Mouse (Mus musculus) neural tube, embryonic 11.5 days (tissue): Measurements from ENCODE around the gene Cd164l2. TPM values are rescaled to one million over a fixed set of nuclear protein-coding genes. Genes with fewer than 3 reads are reported as not detected.

ENCODE experiments used
- ATAC-seq: fragments of 200-750 bp; cut with Nextera tagmentation; 2 replicates; pipeline ENCODE4 v1.8.0; 2017; ENCODE audit warnings: moderate number of reproducible peaks, mild to moderate bottlenecking, moderate TSS enrichment, moderate library complexity; ENCODE audit not compliant: insufficient read depth, low FRiP score, low TSS enrichment
- DNase-seq: peaks from one replicate; pipeline ENCODE4 v3.0.0-alpha.2; 2015; ENCODE audit warnings: low spot score
- H3K27ac ChIP-seq: fragments of 300-500 bp; sonication (generic); 2 replicates; pipeline ENCODE4 v1.5.1; 2014; ENCODE audit warnings: low read depth, mild to moderate bottlenecking, low read length
- H3K27me3 ChIP-seq: fragments of 300-500 bp; sonication (generic); 2 replicates; pipeline ENCODE4 v1.6.1; 2014; ENCODE audit warnings: mild to moderate bottlenecking, low read length, mixed read lengths; ENCODE audit not compliant: control insufficient read depth, insufficient read depth
- H3K36me3 ChIP-seq: fragments of 300-500 bp; sonication (generic); 2 replicates; pipeline ENCODE4 v1.6.1; 2014; ENCODE audit warnings: mild to moderate bottlenecking, low read length, moderate library complexity, mixed read lengths; ENCODE audit not compliant: control insufficient read depth, insufficient read depth
- H3K4me1 ChIP-seq: fragments of 300-500 bp; sonication (generic); 2 replicates; pipeline ENCODE4 v1.6.1; 2014; ENCODE audit warnings: low read length, mixed read lengths; ENCODE audit not compliant: control insufficient read depth, insufficient read depth
- H3K4me2 ChIP-seq: fragments of 300-500 bp; sonication (generic); 2 replicates; pipeline ENCODE4 v1.6.1; 2014; ENCODE audit warnings: low read depth, mild to moderate bottlenecking, moderate library complexity
- H3K4me3 ChIP-seq: fragments of 300-500 bp; sonication (generic); 2 replicates; pipeline ENCODE4 v1.5.1; 2014; ENCODE audit warnings: low read depth, low read length
- H3K9ac ChIP-seq: fragments of 300-500 bp; sonication (generic); 2 replicates; pipeline ENCODE4 v1.6.1; 2014; ENCODE audit warnings: mild to moderate bottlenecking, low read length
- H3K9me3 ChIP-seq: fragments of 300-500 bp; sonication (generic); 2 replicates; pipeline ENCODE4 v1.6.1; 2016; ENCODE audit warnings: low read length; ENCODE audit not compliant: control insufficient read depth
- WGBS: fragments of 180-500 bp; shearing (Covaris S2); extraction: QIAGEN DNeasy Blood & Tissue Kit; methylation state at CpG from one replicate; pipeline ENCODE4 v1.1.7; 2014; 5-methylcytosine and 5-hydroxymethylcytosine counted together
- polyA plus RNA-seq: library from polyadenylated mRNA; unstranded; fragments of >200 nt; fragmentation: Nextera tagmentation; extraction: Ambion mirVana; gene quantifications from 2 replicates; pipeline ENCODE4 v1.2.1, GENCODE M21; 2014

Gene Cd164l2
- polyA plus RNA-seq, 1 experiment from 2014 or later: 0.32 TPM

GRCm38 (mm10) chr4:133247806-133248449 lies 36.0 kb downstream of the Cd164l2 start:
- H3K36me3 ChIP-seq: no peaks in the 10 kb centered on the region
- H3K4me2 ChIP-seq: no peak overlapping the region
- no peak overlapping the region for H3K27ac ChIP-seq
- H3K27me3 ChIP-seq: peaks cover 26% of the 10 kb centered on the region
- H3K4me3 ChIP-seq: no peak overlapping the region
- no peak overlapping the region for H3K9ac ChIP-seq
- 81% methylated on average over 13 of the region's 13 CpGs for WGBS
- H3K4me1 ChIP-seq: no peaks in the 10 kb centered on the region
- ATAC-seq (no peak), DNase-seq (no peak)
- H3K9me3 ChIP-seq: no peaks in the 10 kb centered on the region

DNA sequence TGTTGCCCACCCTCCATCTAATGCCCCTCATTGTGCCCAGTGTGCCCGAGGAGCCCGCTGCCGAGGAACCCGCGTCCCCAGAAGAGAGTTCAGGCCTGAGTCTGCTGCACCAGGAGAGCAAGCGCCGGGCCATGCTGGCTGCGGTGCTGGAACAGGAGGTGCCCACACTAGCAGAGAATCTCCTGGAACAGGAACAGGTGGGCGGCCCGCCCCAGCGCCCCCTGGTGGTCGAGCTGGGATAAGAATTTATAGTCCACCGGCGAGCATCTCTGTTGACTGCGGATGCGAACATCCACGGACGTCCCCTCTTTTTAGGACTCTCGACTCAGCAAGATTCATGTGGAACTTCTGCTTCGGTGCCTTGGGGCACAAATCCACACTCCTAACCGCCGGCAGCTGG lies 38.7 kb downstream of the Cd164l2 start:
- Histone ChIP-seq H3K36me3 (no peaks in the 10 kb centered on the region), H3K9me3 (no peaks in the 10 kb centered on the region), H3K9ac (peak overlapping the region; percentile 5; the same call in 1 of the 2 replicates), H3K4me1 (no peaks in the 10 kb centered on the region), H3K4me3 (peak overlapping the region; percentile 12), H3K27ac (no peak overlapping the region), H3K27me3 (peaks cover 28% of the 10 kb centered on the region), H3K4me2 (peak overlapping the region; percentile 44)
- DNase-seq: peak; percentile 78
- WGBS: 2% methylated on average over 22 of the region's 22 CpGs
- no peak for ATAC-seq

GRCm38 (mm10) chr4:133251214-133251613 lies 39.3 kb downstream of the Cd164l2 start:
- ATAC-seq: no peak
- no peaks in the 10 kb centered on the region for H3K4me1 ChIP-seq
- peaks cover 33% of the 10 kb centered on the region for H3K27me3 ChIP-seq
- H3K4me3 ChIP-seq: peak overlapping the region; percentile 12
- peak; percentile 44 for DNase-seq
- no peak overlapping the region for H3K27ac ChIP-seq
- WGBS: under 1% methylated on average over 31 of the region's 31 CpGs
- H3K9me3 ChIP-seq: no peaks in the 10 kb centered on the region
- peak overlapping the region; percentile 44 for H3K4me2 ChIP-seq
- H3K9ac ChIP-seq: no peak overlapping the region; the same call in 1 of the 2 replicates
- no peaks in the 10 kb centered on the region for H3K36me3 ChIP-seq

DNA sequence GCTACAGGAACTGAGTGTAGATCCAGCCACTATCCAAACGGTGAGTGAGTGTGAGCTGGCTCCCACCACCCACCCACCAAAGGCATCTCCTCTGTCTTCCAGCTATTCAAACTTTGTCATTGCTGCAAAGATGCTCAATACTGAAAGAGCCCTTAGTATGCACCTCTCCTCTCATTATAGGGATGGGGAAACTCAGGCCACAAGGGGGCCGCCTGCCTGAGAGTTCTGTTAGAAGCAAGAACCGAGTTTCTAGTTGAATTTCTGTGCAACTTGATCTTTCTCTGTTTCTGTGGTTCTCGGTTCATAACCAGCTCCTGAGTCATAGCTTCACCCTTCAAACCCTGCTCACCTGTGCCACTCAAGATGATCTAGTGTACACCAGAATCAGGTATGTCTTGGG lies 40.2 kb downstream of the Cd164l2 start:
- 47% methylated on average over 4 of the region's 4 CpGs for WGBS
- no peak for ATAC-seq
- Histone ChIP-seq H3K4me3 (no peak overlapping the region), H3K27me3 (peaks cover 32% of the 10 kb centered on the region), H3K9me3 (no peaks in the 10 kb centered on the region), H3K4me2 (no peak overlapping the region), H3K9ac (no peak overlapping the region), H3K36me3 (no peaks in the 10 kb centered on the region), H3K27ac (no peak overlapping the region), H3K4me1 (no peaks in the 10 kb centered on the region)
- DNase-seq: no peak

DNA sequence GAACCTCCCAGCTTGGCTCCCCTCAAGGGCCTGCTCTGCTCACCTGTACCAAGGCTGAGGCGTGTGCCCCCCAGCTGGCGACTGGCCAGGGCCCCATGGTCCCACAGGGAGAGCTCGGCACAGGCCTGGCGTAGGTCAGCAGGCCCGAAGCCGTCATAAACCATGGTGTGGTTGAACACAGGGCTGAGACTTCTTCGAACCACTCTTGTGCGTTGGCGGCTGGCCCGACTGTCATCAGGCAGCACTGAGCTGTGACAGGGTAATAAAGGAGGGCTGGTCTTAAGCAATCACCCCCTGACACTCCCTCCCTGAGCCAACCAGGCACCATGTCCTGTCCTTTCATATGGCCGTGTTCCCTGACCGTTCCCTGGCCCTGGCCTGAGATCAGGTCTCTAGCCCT lies 41.5 kb downstream of the Cd164l2 start:
- Histone ChIP-seq H3K4me1 (no peaks in the 10 kb centered on the region), H3K27me3 (peaks cover 30% of the 10 kb centered on the region), H3K4me2 (no peak overlapping the region), H3K4me3 (no peak overlapping the region), H3K36me3 (no peaks in the 10 kb centered on the region), H3K9ac (no peak overlapping the region), H3K27ac (no peak overlapping the region), H3K9me3 (no peaks in the 10 kb centered on the region)
- 43% methylated on average over 12 of the region's 12 CpGs for WGBS
- DNase-seq (no peak), ATAC-seq (no peak)

DNA sequence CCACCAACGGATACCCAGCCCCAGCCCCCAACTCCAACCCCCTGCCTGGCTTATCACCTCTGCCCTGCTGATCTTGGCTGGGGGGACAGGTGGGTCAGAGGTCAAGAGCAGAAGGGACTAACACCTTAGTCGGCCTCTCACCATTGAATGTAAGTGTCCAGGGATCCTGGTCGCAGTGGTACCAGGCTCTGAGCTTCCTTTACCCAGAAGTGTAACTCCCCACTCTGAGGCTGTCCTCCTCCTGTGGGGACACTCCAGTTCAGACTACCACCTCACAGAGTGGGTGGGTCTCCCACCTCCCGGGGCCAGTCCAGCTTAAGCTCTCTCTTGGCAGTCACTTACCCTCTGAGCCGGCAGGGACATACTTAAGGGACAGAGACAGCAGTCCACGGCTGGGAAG lies 43.5 kb downstream of the Cd164l2 start:
- Histone ChIP-seq H3K4me3 (no peak overlapping the region), H3K4me1 (no peaks in the 10 kb centered on the region), H3K4me2 (no peak overlapping the region), H3K36me3 (no peaks in the 10 kb centered on the region), H3K27ac (no peak overlapping the region), H3K9ac (no peak overlapping the region), H3K27me3 (peaks cover 27% of the 10 kb centered on the region), H3K9me3 (no peaks in the 10 kb centered on the region)
- no peak for ATAC-seq
- DNase-seq: no peak
- 63% methylated on average over 6 of the region's 6 CpGs for WGBS

GRCm38 (mm10) chr4:133256820-133257219 lies 44.9 kb downstream of the Cd164l2 start:
- H3K4me3 ChIP-seq: no peak overlapping the region
- no peak overlapping the region for H3K4me2 ChIP-seq
- peaks cover 19% of the 10 kb centered on the region for H3K27me3 ChIP-seq
- H3K9me3 ChIP-seq: no peaks in the 10 kb centered on the region
- no peaks in the 10 kb centered on the region for H3K4me1 ChIP-seq
- no peak for ATAC-seq
- no peak overlapping the region for H3K9ac ChIP-seq
- no peak overlapping the region for H3K27ac ChIP-seq
- WGBS: 19% methylated on average over 24 of the region's 24 CpGs
- no peak for DNase-seq
- H3K36me3 ChIP-seq: no peaks in the 10 kb centered on the region

DNA sequence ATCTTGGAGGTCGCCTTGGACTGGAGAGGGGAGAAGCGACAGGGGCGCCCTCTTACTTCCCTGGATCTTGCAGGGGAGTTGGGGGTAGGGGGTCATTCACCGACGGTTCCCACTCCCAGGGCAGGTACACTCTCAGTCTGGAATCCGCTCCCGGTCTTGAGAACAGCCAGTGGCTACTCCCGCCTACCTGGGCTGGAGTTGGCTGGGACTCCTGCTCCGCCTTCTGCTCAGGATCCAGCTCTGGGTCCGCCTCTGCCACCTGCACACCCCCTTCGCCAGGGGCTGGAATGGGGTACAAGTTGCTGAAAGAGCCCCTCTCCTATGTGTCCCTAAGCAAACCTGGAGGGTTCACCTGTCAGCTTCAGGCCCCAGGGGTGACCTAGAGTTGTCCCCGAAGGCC lies 45.3 kb downstream of the Cd164l2 start:
- 45% methylated on average over 11 of the region's 12 CpGs for WGBS
- no peak overlapping the region for H3K27ac ChIP-seq
- H3K27me3 ChIP-seq: peaks cover 16% of the 10 kb centered on the region; the same call in 1 of the 2 replicates
- ATAC-seq (no peak), DNase-seq (no peak)
- H3K9me3 ChIP-seq: no peaks in the 10 kb centered on the region
- H3K4me2 ChIP-seq: no peak overlapping the region
- no peaks in the 10 kb centered on the region for H3K4me1 ChIP-seq
- H3K9ac ChIP-seq: no peak overlapping the region
- H3K4me3 ChIP-seq: no peak overlapping the region
- H3K36me3 ChIP-seq: no peaks in the 10 kb centered on the region

- ATAC-seq: no peak
- Histone ChIP-seq H3K4me1 (no peaks in the 10 kb centered on the region), H3K9ac (no peak overlapping the region), H3K4me3 (no peak overlapping the region), H3K36me3 (no peaks in the 10 kb centered on the region), H3K4me2 (no peak overlapping the region), H3K9me3 (no peaks in the 10 kb centered on the region), H3K27me3 (peaks cover 16% of the 10 kb centered on the region; the same call in 1 of the 2 replicates), H3K27ac (no peak overlapping the region)
- no peak for DNase-seq
- WGBS: 80% methylated on average over 12 of the region's 12 CpGs
Observed at GRCm38 (mm10) chr4:133257798-133258408, 46.0 kb downstream of the Cd164l2 start.
